Comparison of ENCODE assay signal across 24 mouse cellular contexts in the genomic region with DNA sequence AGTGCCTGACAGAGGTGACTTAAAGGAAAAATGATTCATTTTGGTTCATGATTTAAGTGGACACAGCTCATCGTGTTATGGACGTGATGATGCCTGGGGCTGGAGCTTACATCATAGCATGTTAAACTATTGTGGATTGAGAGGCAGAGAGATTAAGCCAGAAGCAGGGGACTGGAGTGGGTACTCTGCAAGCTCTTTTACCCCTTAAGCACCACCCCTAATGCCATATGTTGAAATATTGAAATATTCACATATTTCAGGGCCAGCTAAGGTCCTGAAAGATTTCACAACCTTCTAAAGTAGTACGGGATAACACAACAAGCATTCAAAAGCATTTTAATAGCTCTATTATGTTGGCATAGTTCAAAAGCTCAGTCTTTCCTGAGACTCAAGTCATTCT.
"Had no signal": no experiment of that assay in that cellular context is flagged by ENCODE, and none has a peak within 500 bp of the region (broad histone marks: within the 10 kb centered on the region; RNA-seq: fewer than 3 reads in every experiment).

No protein-coding gene starts in this region.

- H3K4me1 ChIP-seq: heart, embryonic 13.5 days; heart, embryonic 15.5 days; hindbrain, embryonic 15.5 days had no signal

- ATAC-seq: hindbrain, postnatal 0 days; intestine, embryonic 16.5 days had no signal

- H3K9me3 ChIP-seq: heart, embryonic 13.5 days; heart, embryonic 15.5 days; hindbrain, embryonic 13.5 days; hindbrain, embryonic 15.5 days; limb, embryonic 10.5 days; limb, embryonic 12.5 days had no signal

- DNase-seq: gastrocnemius, adult 2 months; gastrocnemius, postnatal 10 days; gastrocnemius, postnatal 25 days; heart, adult 2 months; heart, postnatal 14 days; heart, postnatal 36 days; kidney, adult 11 months; kidney, adult 2 months; kidney, adult 9 months; kidney, postnatal 10 days; kidney, postnatal 25 days; kidney, postnatal 4 days; liver had no signal

- H3K27me3 ChIP-seq: heart, embryonic 13.5 days; heart, embryonic 15.5 days; hindbrain, embryonic 13.5 days; hindbrain, embryonic 15.5 days; limb, embryonic 12.5 days had no signal

- H3K4me3 ChIP-seq: gastrocnemius, adult 2 months; heart, adult 2 months; heart, embryonic 13.5 days; heart, embryonic 15.5 days; hindbrain, embryonic 13.5 days; hindbrain, embryonic 15.5 days; layer of hippocampus, adult 2 months; left cerebral cortex, adult 2 months; limb, embryonic 10.5 days; limb, embryonic 12.5 days had no signal

- H3K4me2 ChIP-seq: heart, embryonic 11.5 days; heart, embryonic 13.5 days; heart, embryonic 15.5 days; hindbrain, embryonic 13.5 days; hindbrain, embryonic 15.5 days; limb, embryonic 12.5 days had no signal

- H3K9ac ChIP-seq: heart, embryonic 13.5 days; heart, embryonic 15.5 days; hindbrain, embryonic 13.5 days; hindbrain, embryonic 15.5 days; limb, embryonic 12.5 days had no signal

- H3K27ac ChIP-seq: gastrocnemius, adult 2 months; heart, adult 2 months; heart, embryonic 13.5 days; heart, embryonic 15.5 days; hindbrain, embryonic 13.5 days; hindbrain, embryonic 15.5 days; hindbrain, postnatal 0 days; layer of hippocampus, adult 2 months; left cerebral cortex, adult 2 months; limb, embryonic 10.5 days; limb, embryonic 12.5 days had no signal

- H3K36me3 ChIP-seq: heart, embryonic 13.5 days; heart, embryonic 15.5 days; hindbrain, embryonic 13.5 days; hindbrain, embryonic 15.5 days; limb, embryonic 10.5 days; limb, embryonic 12.5 days had no signal
